Mouse (Mus musculus) activated CD4-positive, CD25-positive, alpha-beta regulatory T cell, adult 9 weeks (primary cell): ENCODE results near the gene Gm5662. TPM values are rescaled to one million over a fixed set of nuclear protein-coding genes. Genes with fewer than 3 reads are reported as not detected.

Experiments
- polyA plus RNA-seq: library from polyadenylated mRNA; unstranded; fragments of 100-300 nt; shearing (Covaris generic); gene quantifications from one replicate; pipeline ENCODE4 v1.2.1, GENCODE M21; 2017

Gm5662 gene
- polyA plus RNA-seq, result not detected

GRCm38 (mm10) chr12:88274400-88274799 lies at the start of gene Gm5662:
Gene Gm5662, minus strand, starts transcription at chr12:88274500.

DNA sequence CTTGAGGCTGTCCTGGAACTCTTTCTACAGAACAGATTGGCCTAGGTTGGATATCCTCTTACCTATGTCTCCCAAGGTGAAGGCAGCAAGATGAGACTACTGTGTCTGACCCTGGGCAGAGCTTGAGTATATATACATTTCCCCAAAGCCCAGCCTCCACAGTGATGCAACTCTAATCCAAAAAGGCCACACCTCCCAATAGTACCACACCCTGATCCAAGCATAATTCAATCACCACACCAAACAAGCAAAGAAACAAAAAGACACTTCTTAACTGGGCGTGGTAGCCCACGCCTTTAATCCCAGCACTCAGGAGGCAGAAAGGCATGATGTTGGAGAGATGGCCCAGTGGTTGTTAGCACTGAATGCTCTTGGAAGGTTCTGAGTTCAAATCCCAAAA lies 49.6 kb upstream of the Gm5662 start, which contains the start of gene Gm5039:
Gene Gm5039, minus strand, starts transcription at position 101 of the 400 bp plus-strand sequence.

GRCm38 (mm10) chr12:88250000-88250399 lies 24.3 kb downstream of the Gm5662 start, which contains the start of gene Gm8332:
Gene Gm8332, minus strand, starts transcription at chr12:88250100.

Other genes starting within 250 kb of the Gm5662 start
- gene Gm2056, start 247.5 kb downstream of the Gm5662 start, polyA plus RNA-seq, result not detected
- not detected for gene Gm16368, start 190.8 kb downstream of the Gm5662 start, polyA plus RNA-seq
- not detected for gene Gm10436, start 92.4 kb downstream of the Gm5662 start, polyA plus RNA-seq
- gene Gm8332, start 24.4 kb downstream of the Gm5662 start, polyA plus RNA-seq, result not detected
- not detected for gene Gm5039, start 49.5 kb upstream of the Gm5662 start, polyA plus RNA-seq
- 21.1 TPM for gene Adck1, start 86.1 kb upstream of the Gm5662 start, polyA plus RNA-seq